Mouse (Mus musculus) bone marrow, adult 2 months (tissue): ENCODE results near the gene Trappc3.

Experiments
- CTCF ChIP-seq: fragments of 200-500 bp; IDR thresholded peaks from 2 replicates; pipeline ENCODE4 v1.5.1; 2011; ENCODE audit warnings: low read length, control low read depth; ENCODE audit not compliant: control insufficient read depth, insufficient read depth
- POLR2A ChIP-seq: fragments of 200-500 bp; IDR thresholded peaks from 2 replicates; pipeline ENCODE4 v1.6.1; 2011; ENCODE audit warnings: low read depth, mild to moderate bottlenecking, control low read depth, low read length, borderline replicate concordance; ENCODE audit not compliant: control insufficient read depth

GRCm38 (mm10) chr4:126252411-126253237 is 9.5 kb upstream of the Trappc3 start:
- TF ChIP-seq CTCF (no peak), POLR2A (no peak)
